7 mouse cellular contexts compared by ENCODE assay signal in the genomic region with DNA sequence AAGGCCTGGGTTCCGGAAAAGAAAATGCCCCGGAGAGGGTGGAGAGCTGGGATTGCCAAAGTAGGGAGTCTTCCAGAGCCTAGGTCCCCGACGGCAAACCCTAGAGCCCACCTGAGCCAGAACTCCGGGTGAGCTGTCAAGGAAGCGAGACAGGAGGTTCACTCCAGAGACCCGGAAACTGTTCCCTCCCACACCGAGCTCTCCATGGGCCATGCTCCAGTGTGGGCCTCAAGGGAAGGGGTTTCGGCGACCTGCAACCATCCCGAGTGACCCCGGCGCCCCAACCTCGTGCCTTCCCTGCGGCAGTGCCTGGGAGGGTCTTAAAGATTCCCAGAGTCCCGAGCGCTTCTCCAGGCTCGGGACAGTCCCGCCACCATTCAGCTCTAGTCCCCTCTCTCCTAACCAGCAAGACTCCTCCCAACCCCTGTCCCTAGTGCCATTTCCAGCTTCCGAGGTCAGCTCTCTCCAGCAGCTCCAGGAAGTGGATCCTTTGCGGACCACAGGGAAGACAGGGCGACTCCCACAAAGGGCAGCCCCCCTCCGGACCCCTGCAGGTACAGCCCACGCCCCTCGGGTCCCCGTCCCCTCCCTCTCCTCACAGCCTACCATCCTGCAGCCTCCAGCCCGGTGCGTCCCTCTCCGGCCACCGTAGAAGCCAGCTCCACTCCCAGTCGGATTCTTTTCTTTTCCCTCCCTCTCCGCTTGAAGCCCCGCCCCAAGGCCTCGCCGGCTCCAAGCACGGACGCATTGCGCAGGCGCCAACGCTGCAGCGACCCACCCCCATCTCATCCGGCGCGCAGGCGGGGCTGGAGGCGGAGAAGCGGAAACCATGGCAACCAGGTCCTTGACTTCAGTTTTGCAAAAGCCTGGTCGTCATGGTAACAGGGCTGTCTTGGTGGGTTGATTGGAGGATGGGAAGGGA. TPM values are rescaled to one million over a fixed set of nuclear protein-coding genes. Genes with fewer than 3 reads are reported as not detected.
DNase-seq lines count a peak whose midpoint lies in the region; ATAC-seq lines count a peak whose summit lies in the region.

A gene (minus strand): TSS at position 734 of the 922 bp plus-strand sequence.

- peak within 1 kb of the TSS; percentile 71 for H3K4me3 ChIP-seq in embryonic facial prominence, embryonic 11.5 days (ENCODE audit: low read depth, low read length)
- peak within 1 kb of the TSS; percentile 70 for H3K4me3 ChIP-seq in limb, embryonic 10.5 days
- H3K4me3 ChIP-seq in midbrain, embryonic 13.5 days (replicated peaks) = peak within 1 kb of the TSS; percentile 79

- H3K27me3 ChIP-seq in embryonic facial prominence, embryonic 11.5 days (ENCODE audit: control insufficient read depth, insufficient read depth, low read length) = no peaks in the 10 kb centered on the region
- H3K27me3 ChIP-seq in limb, embryonic 10.5 days (ENCODE audit: low read depth, poor library complexity, severe bottlenecking) = no peaks in the 10 kb centered on the region
- no peaks in the 10 kb centered on the region for H3K27me3 ChIP-seq in midbrain, embryonic 13.5 days

- no peaks in the 10 kb centered on the region for H3K9me3 ChIP-seq in embryonic facial prominence, embryonic 11.5 days (replicated peaks; ENCODE audit: control insufficient read depth, low read length)
- no peaks in the 10 kb centered on the region for H3K9me3 ChIP-seq in limb, embryonic 10.5 days (replicated peaks)
- H3K9me3 ChIP-seq in midbrain, embryonic 13.5 days = no peaks in the 10 kb centered on the region

- H3K9ac ChIP-seq in embryonic facial prominence, embryonic 11.5 days (replicated peaks; ENCODE audit: low read length) = peak within 1 kb of the TSS; percentile 80
- peak within 1 kb of the TSS; percentile 90 for H3K9ac ChIP-seq in midbrain, embryonic 13.5 days (replicated peaks)

- H3K4me1 ChIP-seq in embryonic facial prominence, embryonic 11.5 days (ENCODE audit: control insufficient read depth, insufficient read depth, low read length) = no peaks in the 10 kb centered on the region
- peaks cover 19% of the 10 kb centered on the region for H3K4me1 ChIP-seq in limb, embryonic 10.5 days
- H3K4me1 ChIP-seq in midbrain, embryonic 13.5 days (replicated peaks) = peaks cover 19% of the 10 kb centered on the region

- ATAC-seq in embryonic facial prominence, embryonic 11.5 days (replicated peaks; ENCODE audit: insufficient number of reproducible peaks, low FRiP score, low TSS enrichment, low read depth) = peak; percentile 90
- peak; percentile 93 for ATAC-seq in granulocyte monocyte progenitor cell, adult 5-6 weeks (replicated peaks; ENCODE audit: poor library complexity, severe bottlenecking)
- ATAC-seq in midbrain, embryonic 13.5 days = peak; percentile 93

- WGBS in embryonic facial prominence, embryonic 11.5 days = 1% methylated on average over 48 of the region's 48 CpGs
- 1% methylated on average over 48 of the region's 48 CpGs for WGBS in limb, embryonic 10.5 days
- under 1% methylated on average over 48 of the region's 48 CpGs for WGBS in midbrain, embryonic 13.5 days

- H3K27ac ChIP-seq in embryonic facial prominence, embryonic 11.5 days (replicated peaks; ENCODE audit: low read depth, low read length) = 0 out of 2 replicates have a peak within 1 kb of the TSS, but pooled peaks have one; percentile 16
- peak within 1 kb of the TSS; percentile 92 for H3K27ac ChIP-seq in limb, embryonic 10.5 days
- H3K27ac ChIP-seq in midbrain, embryonic 13.5 days = peak within 1 kb of the TSS; percentile 87

- no peaks in the 10 kb centered on the region for H3K36me3 ChIP-seq in embryonic facial prominence, embryonic 11.5 days (replicated peaks; ENCODE audit: control insufficient read depth, insufficient read depth, low read depth, low read length)
- peaks cover 23% of the 10 kb centered on the region for H3K36me3 ChIP-seq in limb, embryonic 10.5 days
- peaks cover 23% of the 10 kb centered on the region for H3K36me3 ChIP-seq in midbrain, embryonic 13.5 days

- H3K4me2 ChIP-seq in embryonic facial prominence, embryonic 11.5 days (ENCODE audit: low read depth, low read length) = peak within 1 kb of the TSS; percentile 82
- H3K4me2 ChIP-seq in midbrain, embryonic 13.5 days (replicated peaks) = peak within 1 kb of the TSS; percentile 90

- peak; percentile 99 for DNase-seq in adrenal gland, postnatal 14 days
- peak; percentile 100 for DNase-seq in embryonic facial prominence, embryonic 11.5 days (ENCODE audit: low spot score)
- DNase-seq in kidney, adult 11 months = peak; percentile 96
- peak; percentile 99 for DNase-seq in limb, embryonic 10.5 days (ENCODE audit: low spot score)
- peak; percentile 83 for DNase-seq in spleen, adult 12 weeks (ENCODE audit: low spot score)

RNA-seq across cellular contexts. Expression of the gene that starts here (rescaled TPM):
- total RNA-seq in adrenal gland, postnatal 14 days (2021) = 88.6 and 92.6 TPM in 2 replicates
- 144 and 159 TPM in 2 replicates for polyA plus RNA-seq in embryonic facial prominence, embryonic 11.5 days (2014; fragmentation: Nextera tagmentation; extraction: Ambion mirVana)
- 84.9 and 95.5 TPM in 2 replicates for total RNA-seq in granulocyte monocyte progenitor cell, adult 5-6 weeks (2014; fragmentation: Nextera tagmentation)
- 83.1 and 86.9 TPM in 2 replicates for total RNA-seq in granulocyte monocyte progenitor cell, adult 5-6 weeks (2017)
- 155 and 170 TPM in 2 replicates for polyA plus RNA-seq in limb, embryonic 10.5 days (2016; fragmentation: Nextera tagmentation; extraction: Ambion mirVana)
- 257 and 272 TPM in 2 replicates for polyA plus RNA-seq in midbrain, embryonic 13.5 days (2015; fragmentation: Nextera tagmentation; extraction: Ambion mirVana)

Comparison
In these comparisons a context has a peak if more than half of its experiments do, and no peak if none do; other contexts are left out.
1. Peak in every context shown above with its lines: DNase-seq, ATAC-seq, H3K4me3 ChIP-seq and H3K27ac ChIP-seq.
2. H3K27ac ChIP-seq: peak in every context shown above with its lines; median percentile 92 in limb, embryonic 10.5 days; 87 in midbrain, embryonic 13.5 days; 16 in embryonic facial prominence, embryonic 11.5 days.